Mouse (Mus musculus) erythroblast, embryonic 14.5 days (primary cell): ENCODE results near the gene Cped1.

ENCODE experiments used
- GATA1 ChIP-seq: IDR thresholded peaks from 2 replicates; pipeline ENCODE4 v1.6.1; 2012; ENCODE audit warnings: low read length, inconsistent platforms, mixed read lengths
- TAL1 ChIP-seq: IDR thresholded peaks from 3 replicates; pipeline ENCODE4 v1.6.1; 2012; ENCODE audit warnings: low read length, inconsistent platforms, mixed read lengths

DNA sequence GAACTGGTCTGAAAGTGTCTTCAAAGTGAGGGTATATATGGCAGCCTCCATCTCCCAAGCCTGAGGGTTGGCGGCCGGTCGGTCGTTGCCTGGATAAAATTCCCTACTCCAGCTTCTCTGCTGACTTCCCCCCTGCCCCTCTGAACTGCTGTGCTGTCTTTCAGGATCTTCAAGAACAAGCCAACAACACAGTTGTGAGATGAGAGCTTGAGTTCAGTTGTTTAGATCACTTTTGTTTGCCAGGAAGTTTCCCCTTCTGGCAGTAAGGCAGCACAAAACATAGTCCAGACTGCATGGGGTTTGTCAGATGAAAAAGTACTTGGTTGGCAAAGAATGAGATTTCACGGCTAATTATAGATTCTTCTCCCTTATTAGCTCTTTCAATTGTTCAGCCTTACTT lies 63.4 kb downstream of the Cped1 start:
- TF ChIP-seq TAL1 (no peak), GATA1 (no peak)
